Mouse (Mus musculus) frontal cortex, postnatal 14 days (tissue): Measurements from ENCODE around the gene Pou2f3.
A peak's percentile ranks its signal among the peaks of the same experiment; 100 is the strongest.
"Not testable (repeated sequence)": the region's sequence is repeated elsewhere in the genome, so short reads cannot be mapped to it uniquely, and the experiment has no call there.

Experiments
- DNase-seq, 2 experiments: peaks; one replicate each; pipeline ENCODE4 v3.0.0; 2022; ENCODE audit warnings: low spot score in 2 of 2

Pou2f3 gene

GRCm38 (mm10) chr9:43167081-43167480, 43.1 kb downstream of the Pou2f3 start:
- no peak for DNase-seq

GRCm38 (mm10) chr9:43166346-43166745, 43.8 kb downstream of the Pou2f3 start:
- no peak for DNase-seq

DNA sequence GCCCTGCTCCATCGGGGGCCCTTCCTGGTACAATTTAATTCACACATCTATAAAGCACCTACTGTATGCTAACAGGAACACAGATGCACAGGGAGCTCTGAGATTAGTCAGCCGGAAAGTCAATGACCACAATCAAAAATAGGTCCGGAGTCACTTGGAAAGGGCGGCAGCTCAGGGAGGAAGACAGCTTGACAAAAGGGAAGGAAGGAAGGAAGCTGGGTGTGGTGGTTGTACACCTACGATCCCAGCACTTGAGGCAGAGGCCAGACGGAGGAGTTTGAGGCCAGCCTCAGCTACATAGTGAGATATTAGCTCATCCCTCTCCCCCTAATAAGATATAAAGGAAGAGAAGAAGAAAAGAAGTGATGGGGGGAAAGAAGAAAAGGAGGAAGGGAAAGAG, 54.2 kb downstream of the Pou2f3 start:
- no peak for DNase-seq

- no peak for DNase-seq
These were observed 58.4 kb downstream of the Pou2f3 start for GRCm38 (mm10) chr9:43151779-43152178.

DNA sequence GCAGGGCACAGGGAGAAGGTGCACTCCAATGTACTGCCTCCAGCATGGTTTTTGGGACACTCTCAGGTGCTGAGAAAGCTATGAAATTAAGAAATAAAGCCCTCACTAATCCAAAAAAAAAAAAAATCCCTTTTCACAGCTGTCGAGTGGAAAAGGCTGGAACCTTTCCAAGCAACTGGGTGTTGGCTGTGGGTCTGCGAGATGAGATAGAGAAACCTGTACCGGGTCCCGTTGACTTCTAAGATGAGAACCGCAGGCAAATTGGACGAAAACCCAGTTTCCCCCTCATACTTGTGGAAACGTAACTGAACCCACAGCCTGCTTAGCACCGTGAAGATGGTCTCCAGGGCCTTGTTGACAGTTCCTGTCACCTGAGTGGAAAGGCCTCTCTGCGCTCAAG, 59.2 kb downstream of the Pou2f3 start:
- no peak for DNase-seq

DNA sequence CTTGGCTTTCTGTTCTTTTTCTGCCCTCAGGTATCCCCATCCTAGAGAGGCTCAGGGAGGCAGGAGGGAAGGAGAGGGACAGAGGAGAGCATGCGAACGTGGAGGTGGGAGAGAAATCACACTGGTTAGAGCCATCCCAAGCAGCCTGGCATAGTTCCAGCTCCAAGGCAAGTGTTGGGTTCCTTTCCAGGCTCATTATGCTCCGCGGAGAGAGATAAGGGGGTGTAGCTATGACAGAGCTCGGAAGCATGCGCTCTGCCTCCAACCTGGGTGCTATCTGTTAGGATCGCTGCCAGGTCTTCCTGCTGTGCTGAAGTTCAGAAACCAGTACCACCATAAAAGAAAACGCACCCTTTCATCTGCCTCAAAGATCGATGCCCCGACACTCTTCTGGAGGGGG, 60.1 kb downstream of the Pou2f3 start:
- DNase-seq, result peak in 1 of 2 experiments; percentile 36

- DNase-seq, result no peak
These were observed 60.7 kb downstream of the Pou2f3 start for GRCm38 (mm10) chr9:43149498-43149897.

- DNase-seq, result no peak
These were observed 65.0 kb downstream of the Pou2f3 start for GRCm38 (mm10) chr9:43145196-43145595.

- DNase-seq, result no peak
These were observed 65.9 kb downstream of the Pou2f3 start for GRCm38 (mm10) chr9:43144206-43144810.

GRCm38 (mm10) chr9:43141839-43142238, 68.3 kb downstream of the Pou2f3 start:
- peak in 1 of 2 experiments; percentile 68 for DNase-seq

DNA sequence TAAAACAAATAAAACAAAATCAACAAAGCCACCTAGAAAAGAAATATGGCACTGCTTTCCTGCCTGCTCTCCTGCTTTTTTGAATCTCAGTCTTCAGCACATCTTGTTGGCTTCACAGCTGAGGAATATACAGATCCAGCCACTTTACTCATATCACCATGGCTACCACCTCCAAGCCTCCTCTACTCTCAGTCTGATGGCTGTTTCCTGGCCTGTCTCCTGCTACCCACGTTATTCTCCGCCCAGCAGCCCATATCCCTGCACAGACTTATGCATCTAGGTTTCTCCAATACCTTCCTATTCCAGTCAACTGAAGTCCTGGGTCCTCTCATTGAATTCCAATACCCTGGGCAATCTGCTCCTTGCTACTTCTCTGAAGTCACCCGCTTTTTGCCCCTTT, 76.6 kb downstream of the Pou2f3 start:
- peak; percentile 37 to 44 for DNase-seq

GRCm38 (mm10) chr9:43132380-43132779, 77.8 kb downstream of the Pou2f3 start:
- DNase-seq, result no peak

DNA sequence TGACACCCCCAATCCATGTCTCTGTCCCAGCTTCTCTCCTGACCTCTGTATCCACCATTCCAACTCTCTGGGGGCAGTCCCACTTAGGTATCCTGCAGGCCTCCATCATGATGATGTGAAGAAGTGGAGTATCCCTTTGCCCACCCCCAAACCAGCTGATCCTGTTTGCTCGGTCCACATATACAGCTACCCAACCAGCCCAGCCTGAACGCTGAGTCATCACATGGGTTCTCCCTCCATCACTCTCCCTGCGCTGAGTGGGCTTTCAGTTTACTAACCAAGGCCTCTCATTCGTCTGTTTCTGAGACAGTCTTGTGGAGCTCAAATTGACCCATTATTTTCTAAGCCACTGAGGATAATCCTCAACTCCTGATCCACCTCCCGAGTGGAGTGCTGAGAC, 78.2 kb downstream of the Pou2f3 start:
- no peak for DNase-seq

DNA sequence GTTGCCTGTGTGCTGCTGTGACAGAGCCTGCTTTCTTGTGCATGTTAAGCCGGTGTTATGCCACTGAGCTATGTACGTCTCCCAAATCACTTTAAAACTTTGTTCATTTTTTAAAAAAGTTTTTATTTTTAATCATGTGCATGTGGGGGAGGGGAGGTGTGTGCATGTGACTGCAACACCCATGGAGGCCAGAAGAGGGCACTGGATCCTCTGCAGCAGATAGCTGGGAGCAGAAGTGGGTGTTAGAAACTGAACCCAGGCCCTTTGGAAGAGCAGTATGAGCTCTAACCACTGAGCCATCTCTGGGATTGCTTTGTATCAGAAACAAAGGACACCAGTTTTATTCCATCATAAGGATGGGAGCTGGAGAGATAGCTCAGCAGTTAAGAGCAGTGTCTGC, 79.5 kb downstream of the Pou2f3 start:
- DNase-seq, result no peak

- DNase-seq, result no peak
These were observed 82.9 kb downstream of the Pou2f3 start for GRCm38 (mm10) chr9:43127101-43127787.

GRCm38 (mm10) chr9:43122379-43122778, 87.8 kb downstream of the Pou2f3 start:
- DNase-seq, result no peak

DNA sequence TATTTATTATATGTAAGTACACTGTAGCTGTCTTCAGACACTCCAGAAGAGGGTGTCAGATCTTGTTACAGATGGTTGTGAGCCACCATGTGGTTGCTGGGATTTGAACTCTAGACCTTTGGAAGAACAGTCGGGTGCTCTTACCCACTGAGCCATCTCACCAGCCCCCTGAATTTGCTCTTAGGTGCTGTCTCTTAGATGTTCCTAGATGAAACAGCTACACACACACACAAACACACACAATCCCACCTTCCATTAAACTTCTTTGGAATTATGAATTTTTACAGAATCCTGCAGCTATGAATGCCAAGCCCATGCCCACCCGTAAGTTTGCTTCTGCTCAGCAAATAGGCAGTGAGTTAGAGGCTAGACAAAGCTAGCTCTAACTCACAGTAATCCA, 88.2 kb downstream of the Pou2f3 start:
- DNase-seq, result not testable (repeated sequence)

GRCm38 (mm10) chr9:43116997-43117336, 93.2 kb downstream of the Pou2f3 start:
- no peak for DNase-seq

DNA sequence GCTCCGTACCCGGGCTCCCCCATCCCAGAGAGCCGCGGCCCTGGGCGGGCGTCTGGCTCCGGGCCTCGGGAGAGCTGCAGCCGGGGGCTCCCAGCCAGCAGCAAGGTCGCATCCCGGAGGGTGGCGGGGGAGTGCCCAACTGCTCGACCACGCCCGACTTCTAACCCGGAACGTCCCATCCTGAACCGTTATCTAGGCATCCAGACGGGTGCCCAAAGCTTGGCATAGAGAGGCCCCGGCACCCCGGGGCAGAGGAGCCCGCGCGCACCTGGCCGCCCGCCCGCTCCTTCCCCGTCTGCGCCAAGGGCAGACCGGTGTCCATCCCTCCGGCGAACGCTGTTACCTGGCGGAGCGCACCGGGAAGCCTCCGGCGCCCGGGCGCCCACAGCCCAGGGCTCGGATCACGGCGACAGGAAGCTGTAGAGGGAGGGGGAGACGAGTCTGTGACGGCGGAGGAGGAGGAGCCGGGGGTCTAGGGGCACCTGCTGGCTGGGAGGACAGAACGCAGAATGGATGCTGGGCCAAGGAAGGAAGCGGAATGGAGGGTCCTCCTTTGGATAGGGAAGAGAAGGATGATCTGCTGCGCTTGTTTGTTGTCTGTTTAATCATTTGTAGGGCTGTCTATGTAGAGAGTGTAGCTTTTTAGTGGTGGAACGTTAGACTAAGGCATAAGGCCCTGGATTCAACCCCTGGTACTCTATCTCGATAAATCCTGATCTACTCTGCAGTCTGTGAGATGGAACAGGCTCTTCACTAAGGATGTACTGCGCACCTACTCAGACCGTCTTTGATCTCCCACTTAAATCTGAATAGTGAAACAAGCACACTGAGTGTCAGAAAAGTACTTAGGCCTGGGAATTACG, 93.8 kb downstream of the Pou2f3 start, which contains the start of gene Tmem136:
Gene Tmem136, minus strand, starts transcription at position 437 of the 863 bp plus-strand sequence.
- peak; percentile 44 to 68 for DNase-seq

GRCm38 (mm10) chr9:43115431-43116133, 94.6 kb downstream of the Pou2f3 start:
- DNase-seq, result no peak

- DNase-seq, result no peak
These were observed 95.3 kb downstream of the Pou2f3 start for GRCm38 (mm10) chr9:43114833-43115232.
